Mouse (Mus musculus): Measurements from ENCODE around the gene Trpc4ap.

Gene Trpc4ap

DNA sequence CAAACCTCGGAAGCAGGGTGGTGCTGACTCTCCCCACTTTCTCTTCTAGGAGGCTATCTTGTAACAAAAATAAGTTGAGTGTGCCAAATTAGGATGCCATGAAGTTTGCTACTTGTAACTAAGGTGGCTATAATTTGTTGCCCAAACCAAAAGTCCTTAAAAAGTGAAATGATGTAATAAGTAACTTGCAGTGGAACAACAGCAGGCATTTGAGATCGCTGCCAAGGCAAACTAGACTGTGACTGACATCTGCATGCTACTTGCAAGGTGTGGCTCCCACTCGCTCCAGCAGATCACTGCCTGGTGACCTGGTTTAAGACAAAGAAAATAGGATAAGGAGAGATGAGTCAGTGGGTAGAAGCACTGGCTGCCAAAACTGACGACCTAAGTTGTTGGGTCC lies 952 bp upstream of the Trpc4ap start:
- no peak for DNase-seq (ENCODE audit: low spot score in 2 of 2)

- DNase-seq (ENCODE audit: low spot score in 2 of 2): no peak
Measured at GRCm38 (mm10) chr2:155691336-155691722, 855 bp downstream of the Trpc4ap start.

DNA sequence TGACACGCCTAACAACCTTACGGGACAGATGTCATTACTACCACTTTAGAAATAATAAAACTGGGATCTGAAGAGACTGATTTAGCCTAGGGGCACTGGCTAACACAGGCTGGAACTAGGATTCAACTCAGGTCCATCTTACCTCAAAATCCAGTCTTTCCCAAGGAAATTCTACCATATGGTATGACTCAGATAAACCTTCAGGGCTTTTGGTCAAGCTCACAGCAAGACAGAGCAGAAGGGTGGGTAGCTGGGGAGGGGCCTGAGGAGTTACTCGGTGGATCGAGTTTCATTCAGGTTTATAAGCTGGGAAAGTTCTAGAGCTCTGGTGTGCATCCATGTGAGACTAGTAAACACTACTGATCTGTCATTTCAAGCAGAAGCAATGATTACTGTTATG lies 3.0 kb downstream of the Trpc4ap start:
- DNase-seq (ENCODE audit: low spot score in 2 of 2): no peak

GRCm38 (mm10) chr2:155687746-155688145 lies 4.4 kb downstream of the Trpc4ap start:
- DNase-seq (ENCODE audit: low spot score in 2 of 2): no peak

- DNase-seq (ENCODE audit: low spot score in 2 of 2): no peak
Measured at GRCm38 (mm10) chr2:155686572-155686971, 5.6 kb downstream of the Trpc4ap start.

DNA sequence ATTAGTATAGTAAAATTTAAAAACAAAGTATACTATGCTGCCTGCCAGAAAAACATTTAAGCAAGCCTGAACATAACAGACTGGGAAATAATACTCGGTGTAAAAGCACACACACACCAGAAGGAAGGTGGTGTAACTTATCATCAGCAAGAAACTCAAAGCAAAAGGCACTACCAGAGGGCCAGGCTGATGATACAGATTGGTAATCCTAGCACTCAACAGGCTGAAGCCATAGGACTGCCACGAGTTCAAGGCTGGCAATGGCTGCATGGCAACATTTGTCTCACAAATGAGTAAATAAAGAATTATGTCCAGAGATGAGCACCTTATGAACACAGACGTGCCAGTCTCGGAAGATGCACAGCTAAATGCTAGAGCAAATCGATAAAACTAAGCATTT lies 8.4 kb downstream of the Trpc4ap start:
- DNase-seq (ENCODE audit: low spot score in 2 of 2): no peak

DNA sequence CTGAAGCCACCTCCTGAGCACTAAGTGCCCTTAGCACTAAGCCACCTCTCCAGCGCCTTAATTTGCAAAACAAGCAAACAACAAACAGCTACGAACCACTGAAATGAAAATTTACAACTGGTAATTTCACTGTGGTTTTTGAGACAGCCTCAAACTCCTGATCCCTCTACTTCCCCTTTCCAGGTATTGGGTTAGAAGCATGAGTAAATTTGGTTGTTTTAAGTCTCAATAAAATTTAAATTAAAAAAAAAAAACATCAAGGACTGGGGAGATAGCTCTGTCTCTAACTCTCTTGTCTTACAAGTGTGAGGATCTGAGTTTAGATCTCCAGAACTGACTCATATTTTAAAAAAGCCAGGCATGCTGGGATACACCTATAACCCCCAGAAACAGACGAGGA lies 9.0 kb downstream of the Trpc4ap start:
- no peak for DNase-seq (ENCODE audit: low spot score in 2 of 2)

GRCm38 (mm10) chr2:155681874-155682273 lies 10.3 kb downstream of the Trpc4ap start:
- DNase-seq (ENCODE audit: low spot score in 2 of 2): no peak

DNA sequence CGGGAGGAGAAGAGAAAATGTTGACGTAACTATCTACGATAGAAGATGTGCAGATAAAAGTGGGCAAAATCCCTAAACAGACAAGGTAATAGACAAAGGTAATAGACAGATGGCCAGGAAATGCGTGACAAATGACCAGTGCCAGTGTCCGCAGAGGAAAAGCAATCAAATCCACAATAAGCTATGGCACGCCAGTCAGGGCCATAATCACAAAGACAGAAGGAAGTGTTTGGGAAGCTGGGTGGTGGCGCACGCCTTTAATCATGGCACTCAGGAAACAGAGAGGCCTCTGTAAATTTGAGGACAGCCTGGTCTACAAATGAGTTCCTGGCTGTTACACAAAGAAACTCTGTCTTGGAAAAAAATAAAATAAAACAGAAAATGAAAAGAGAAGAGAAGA lies 11.0 kb downstream of the Trpc4ap start:
- no peak for DNase-seq (ENCODE audit: low spot score in 2 of 2)

GRCm38 (mm10) chr2:155680591-155680990 lies 11.6 kb downstream of the Trpc4ap start:
- no peak for DNase-seq (ENCODE audit: low spot score in 2 of 2)

- DNase-seq (ENCODE audit: low spot score in 2 of 2): no peak
Measured at GRCm38 (mm10) chr2:155679586-155680110, 12.5 kb downstream of the Trpc4ap start.

DNA sequence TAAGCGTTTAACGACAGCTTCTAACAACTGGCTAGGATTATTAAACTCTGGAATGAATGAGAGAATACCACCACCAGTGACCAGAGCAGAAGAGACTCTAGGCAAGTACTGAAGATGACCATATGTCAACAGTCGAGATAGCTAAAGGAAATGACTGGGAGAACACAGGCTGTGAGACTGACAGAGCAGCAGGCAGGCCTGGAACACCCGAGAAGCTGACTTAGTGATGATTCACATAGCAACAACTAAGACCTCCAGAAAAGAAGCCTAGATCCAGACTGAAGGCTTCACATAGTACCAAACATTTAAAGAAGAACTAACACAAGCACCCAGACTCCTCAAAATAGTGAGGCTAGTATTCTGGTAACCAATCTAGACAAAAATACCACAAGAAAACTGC lies 17.1 kb downstream of the Trpc4ap start:
- DNase-seq (ENCODE audit: low spot score in 2 of 2): no peak

DNA sequence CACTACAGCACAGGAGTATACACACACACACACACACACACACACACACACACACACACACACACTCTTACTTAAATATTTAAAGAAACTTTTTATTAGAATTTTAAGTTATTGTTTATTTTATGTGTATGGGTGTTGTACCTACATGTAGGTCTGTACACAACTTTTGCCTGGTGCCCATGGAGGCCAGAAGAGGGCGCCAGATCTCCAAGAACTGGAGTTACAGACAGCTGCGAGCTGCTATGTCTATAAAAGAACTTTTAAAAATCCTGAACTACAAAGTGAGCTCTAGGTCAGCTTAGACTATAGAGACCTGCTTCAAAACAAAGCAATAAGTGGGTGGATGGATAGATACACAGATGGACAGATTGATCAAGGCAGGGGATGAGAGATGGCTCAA lies 18.6 kb downstream of the Trpc4ap start:
- peak in 1 of 2 experiments; percentile 34 for DNase-seq (ENCODE audit: low spot score in 2 of 2)

DNA sequence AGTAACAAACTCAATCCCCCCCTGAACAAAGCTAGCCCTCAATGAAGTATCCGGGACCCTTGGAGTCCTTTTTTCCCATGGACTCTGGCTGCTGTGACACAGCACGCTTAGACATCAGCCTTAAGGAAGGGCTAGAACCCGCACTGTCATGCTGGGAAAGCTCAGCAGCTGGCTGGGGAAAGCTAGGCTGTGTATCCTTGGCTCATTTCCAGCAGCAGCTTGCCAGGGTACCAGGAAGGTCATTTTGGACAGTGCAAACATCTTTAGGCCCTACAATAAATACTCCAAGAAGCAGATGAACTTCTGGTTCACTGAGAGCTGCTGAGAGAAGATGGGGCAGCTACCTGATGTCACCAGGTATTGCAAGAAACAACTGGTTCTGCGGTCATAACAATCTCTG lies 20.9 kb downstream of the Trpc4ap start:
- no peak for DNase-seq (ENCODE audit: low spot score in 2 of 2)

DNA sequence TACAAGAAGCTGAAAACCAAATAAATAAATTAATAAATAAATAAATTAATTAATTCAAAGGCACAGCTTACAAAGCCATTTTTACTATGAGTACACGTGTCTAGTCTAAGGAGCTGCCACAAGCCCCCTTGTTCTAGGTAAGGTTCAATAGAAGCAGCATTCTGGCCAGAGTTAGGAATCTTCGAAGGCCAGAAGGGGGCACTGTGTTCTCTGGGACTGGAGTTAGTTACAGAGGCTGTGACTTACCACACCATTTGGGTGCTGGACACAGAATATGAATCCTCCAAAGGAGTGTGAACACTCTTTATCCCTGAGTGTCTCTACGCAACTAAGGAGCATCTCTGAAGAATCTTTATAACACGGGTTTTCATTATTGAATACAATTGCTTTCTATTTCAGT lies 23.7 kb downstream of the Trpc4ap start:
- no peak for DNase-seq (ENCODE audit: low spot score in 2 of 2)

DNA sequence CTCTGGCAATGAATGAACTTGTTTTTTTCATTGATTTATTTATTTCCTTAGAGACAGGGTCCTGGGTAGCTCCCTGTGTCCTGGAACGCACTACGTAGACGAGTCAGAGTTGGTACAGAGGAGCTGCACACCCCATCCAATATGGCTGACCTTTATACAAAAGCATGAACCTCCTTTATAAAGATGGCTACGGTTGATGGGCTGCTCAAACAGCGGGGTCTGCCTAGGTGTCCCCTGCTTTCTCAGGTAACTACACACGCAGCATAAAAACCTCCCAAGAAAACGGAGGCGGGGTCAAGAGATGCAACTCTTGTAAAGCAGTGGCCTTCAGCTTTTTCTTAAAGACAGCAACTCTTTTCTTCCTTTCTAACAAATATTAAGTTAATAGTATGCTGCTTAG lies 24.3 kb downstream of the Trpc4ap start:
- DNase-seq (ENCODE audit: low spot score in 2 of 2): no peak

DNA sequence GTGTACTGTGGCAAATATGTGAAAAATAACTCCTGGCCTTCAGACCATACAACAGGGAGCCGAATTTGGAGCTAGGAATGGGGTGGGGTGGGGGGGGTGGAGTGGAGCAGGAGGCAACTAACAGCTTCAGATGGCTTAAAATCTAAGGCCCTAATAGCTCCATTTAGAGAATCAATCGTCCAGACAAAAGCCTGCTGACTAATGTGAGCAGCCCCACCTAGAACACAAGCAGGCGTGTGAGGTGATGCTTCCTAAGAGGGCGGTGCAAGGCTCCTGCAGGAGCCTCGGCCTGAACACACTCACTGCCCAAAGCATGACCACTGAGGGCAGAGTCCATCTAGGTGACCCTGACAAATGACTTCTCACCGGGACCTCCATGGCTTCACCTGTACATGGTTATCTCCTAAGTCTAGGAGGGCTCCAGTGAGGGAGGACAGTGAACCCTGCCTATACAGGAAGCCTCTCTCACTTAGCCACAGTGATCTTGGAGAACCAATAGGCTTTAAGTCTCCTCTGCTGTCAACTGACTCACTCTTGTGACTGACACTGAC lies 28.2 kb downstream of the Trpc4ap start:
- DNase-seq (ENCODE audit: low spot score in 2 of 2): no peak

GRCm38 (mm10) chr2:155663097-155663496 lies 29.1 kb downstream of the Trpc4ap start:
- DNase-seq (ENCODE audit: low spot score in 2 of 2): no peak

DNA sequence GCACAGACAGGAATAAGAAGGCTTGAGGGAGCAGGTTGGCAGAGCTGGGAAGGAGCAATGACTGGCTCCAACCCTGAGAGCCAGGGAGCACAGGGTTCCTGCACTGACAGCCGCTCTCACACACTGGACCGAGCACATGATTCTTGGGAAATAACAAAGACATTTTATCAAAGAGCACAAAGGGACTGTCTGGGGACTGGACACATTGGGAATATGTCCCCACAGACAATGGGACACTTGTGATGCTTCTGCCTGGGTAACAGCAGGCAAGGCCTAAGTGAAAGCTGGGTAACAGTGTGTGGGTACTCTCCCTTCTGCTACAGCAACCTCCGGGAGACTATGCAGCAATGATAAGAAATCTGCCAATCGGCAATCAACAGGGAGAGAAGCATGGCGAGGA lies 29.8 kb downstream of the Trpc4ap start:
- no peak for DNase-seq (ENCODE audit: low spot score in 2 of 2)

DNA sequence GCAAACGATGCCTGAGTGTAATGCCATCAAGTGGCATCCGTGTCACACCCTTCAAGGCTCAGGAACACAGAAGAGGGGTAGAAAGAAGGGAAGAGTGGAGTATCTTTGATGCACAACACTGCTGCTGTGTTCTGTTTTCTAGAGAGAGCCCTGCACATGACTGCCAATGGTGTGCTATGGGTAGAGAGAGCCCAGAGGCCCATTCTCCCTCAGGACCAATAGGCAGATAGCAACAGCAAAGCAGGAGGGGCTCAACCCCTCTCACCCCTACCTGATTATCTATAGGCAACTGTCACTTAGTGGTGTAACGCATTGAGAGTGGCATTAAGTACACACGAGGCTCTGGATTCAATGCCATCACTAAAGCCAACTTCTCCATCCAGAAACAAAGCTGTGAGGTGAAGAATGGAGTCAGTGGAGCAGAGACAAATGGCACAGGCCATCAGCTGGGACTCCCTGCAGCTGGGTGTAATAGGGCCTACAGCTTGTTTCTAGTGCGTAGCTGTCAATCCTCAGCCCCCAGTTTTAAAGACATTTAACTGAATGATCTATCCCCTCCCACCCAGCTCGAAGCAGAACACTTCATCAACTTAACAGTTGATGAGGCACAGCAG lies 36.3 kb downstream of the Trpc4ap start:
- no peak for DNase-seq (ENCODE audit: low spot score in 2 of 2)

DNA sequence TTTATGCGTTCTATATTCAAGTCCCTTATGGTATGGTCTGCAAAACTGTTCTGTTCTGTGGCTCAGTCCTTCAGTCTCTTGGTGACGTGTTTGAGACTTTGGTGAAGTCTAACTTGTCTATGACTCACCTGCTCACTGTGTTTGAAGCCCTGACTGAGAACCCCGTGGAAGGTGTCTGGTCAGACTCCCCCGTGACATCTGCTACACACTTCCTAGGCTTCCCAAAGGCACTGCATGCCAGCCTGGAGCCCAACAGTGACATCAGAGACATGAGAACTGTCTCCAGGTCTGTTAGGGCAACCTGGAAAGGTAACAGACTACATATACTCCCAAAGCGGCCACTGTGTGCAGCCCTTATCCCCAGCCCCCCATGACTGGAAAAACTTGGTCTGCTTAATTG lies 39.6 kb downstream of the Trpc4ap start:
- DNase-seq (ENCODE audit: low spot score in 2 of 2): no peak

DNA sequence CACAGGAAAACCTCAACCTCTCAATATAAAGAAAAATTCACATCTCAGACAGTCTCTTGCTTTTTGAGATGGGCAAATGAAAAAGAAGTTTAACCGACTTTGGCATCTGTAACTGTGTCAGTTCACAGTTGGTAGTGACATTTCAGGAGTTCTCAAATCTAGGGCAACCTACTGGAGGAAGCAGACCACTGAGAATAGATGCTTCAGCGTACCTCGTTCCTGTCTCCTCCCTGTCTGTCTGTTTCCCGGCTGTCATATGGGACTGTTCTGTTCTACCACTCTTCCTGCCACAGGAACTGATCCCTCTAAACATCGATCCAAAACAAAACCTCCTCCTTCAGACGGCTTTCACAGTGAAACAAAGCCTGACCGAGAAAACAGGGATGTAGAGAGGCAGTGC lies 46.4 kb downstream of the Trpc4ap start:
- no peak for DNase-seq (ENCODE audit: low spot score in 2 of 2)

GRCm38 (mm10) chr2:155641540-155642472 lies 50.4 kb downstream of the Trpc4ap start:
- no peak for DNase-seq (ENCODE audit: low spot score in 2 of 2)

All from frontal cortex, postnatal 25 days (tissue).